8 mouse cellular contexts compared by ENCODE assay signal in genomic region chr2:148680775-148681291, GRCm38 (mm10). TPM values are rescaled to one million over a fixed set of nuclear protein-coding genes. Genes with fewer than 3 reads are reported as not detected.
DNase-seq lines count a peak whose midpoint lies in the region; ATAC-seq and TF ChIP-seq lines count a peak whose summit lies in the region.

TSS of gene Gzf1 (plus strand) at chr2:148681023.

- peak; percentile 99 for DNase-seq in ZHBTc4 (ENCODE audit: low read depth, low spot score)
- peak; percentile 100 for DNase-seq in gastrocnemius, adult 2 months
- DNase-seq in hindbrain, postnatal 0 days (ENCODE audit: low spot score), result peak; percentile 100
- DNase-seq in left cerebral cortex, adult 2 months (ENCODE audit: extremely low spot score in 1 of 2, low spot score in 2 of 2), result peak; percentile 99
- peak; percentile 98 to 99 for DNase-seq in right cerebral cortex, adult 2 months (ENCODE audit: low spot score in 2 of 2)
- peak; percentile 99 for DNase-seq in urinary bladder, postnatal 14 days (ENCODE audit: low spot score)

- H3K4me3 ChIP-seq in gastrocnemius, adult 2 months, result peak within 1 kb of the TSS; percentile 90
- H3K4me3 ChIP-seq in hindbrain, postnatal 0 days (ENCODE audit: low read length), result peak within 1 kb of the TSS; percentile 75
- H3K4me3 ChIP-seq in left cerebral cortex, adult 2 months, result peak within 1 kb of the TSS; percentile 87

- H3K27ac ChIP-seq in gastrocnemius, adult 2 months, result peak within 1 kb of the TSS; percentile 99
- peak within 1 kb of the TSS; percentile 81 for H3K27ac ChIP-seq in hindbrain, postnatal 0 days
- peak within 1 kb of the TSS; percentile 97 for H3K27ac ChIP-seq in left cerebral cortex, adult 2 months

- WGBS in hindbrain, postnatal 0 days, result under 1% methylated on average over 39 of the region's 39 CpGs

- TF ChIP-seq CTCF in gastrocnemius, adult 2 months (IDR thresholded peaks at IDR 0.05), result no peak
- TF ChIP-seq CTCF in hindbrain, postnatal 0 days (IDR thresholded peaks at IDR 0.05; ENCODE audit: low read depth), result peak; percentile 51
- TF ChIP-seq CTCF in left cerebral cortex, adult 2 months (IDR thresholded peaks at IDR 0.05), result peak; percentile 8

- no peaks in the 10 kb centered on the region for H3K9me3 ChIP-seq in hindbrain, postnatal 0 days (ENCODE audit: low read length)

- H3K27me3 ChIP-seq in hindbrain, postnatal 0 days (ENCODE audit: insufficient read depth, low read length), result no peaks in the 10 kb centered on the region

- H3K9ac ChIP-seq in hindbrain, postnatal 0 days (replicated peaks; ENCODE audit: low read length), result peak within 1 kb of the TSS; percentile 74

- intact Hi-C loops in gastrocnemius, adult 2 months (cut with DNase I), result loop anchor here (5.0 kb wide), 2 partner anchors 51 to 71 kb away; partner anchors contain the start of genes Cstl1 and Napb
- intact Hi-C loops in left cerebral cortex, adult 2 months (cut with DNase I), result loop anchor here (2.0 kb wide), 1 partner anchor 52 kb away; the partner anchor contains the start of gene Napb

- peaks cover 16% of the 10 kb centered on the region for H3K4me1 ChIP-seq in hindbrain, postnatal 0 days (ENCODE audit: insufficient read depth, low read length)

- peaks cover 24% of the 10 kb centered on the region for H3K36me3 ChIP-seq in hindbrain, postnatal 0 days (ENCODE audit: insufficient read depth, low read length)

- ATAC-seq in common myeloid progenitor, adult 5-6 weeks (replicated peaks; ENCODE audit: low read depth, poor library complexity, severe bottlenecking), result peak; percentile 83
- ATAC-seq in hindbrain, postnatal 0 days, result peak; percentile 95
- peak; percentile 83 for ATAC-seq in megakaryocyte, adult 5-6 weeks (ENCODE audit: poor library complexity, severe bottlenecking)

- peak within 1 kb of the TSS; percentile 93 for H3K4me2 ChIP-seq in hindbrain, postnatal 0 days (ENCODE audit: low read depth, low read length)

RNA-seq across cellular contexts. Expression of gene Gzf1, which starts in this region (rescaled TPM):
- total RNA-seq in common myeloid progenitor, adult 5-6 weeks (2017), result 14.1 and 20.6 TPM in 2 replicates
- total RNA-seq in gastrocnemius, adult 2 months (2021), result 10 to 100 TPM; 18.9 to 26.3 TPM
- 21.4 and 24.1 TPM in 2 replicates for total RNA-seq in hindbrain, postnatal 0 days (2014; rRNA removed)
- 15.5 and 17.3 TPM in 2 replicates for polyA plus RNA-seq in hindbrain, postnatal 0 days (2015; fragmentation: Nextera tagmentation; extraction: Ambion mirVana)
- total RNA-seq in left cerebral cortex, adult 2 months (2021), result 10 to 100 TPM; 29.0 to 30.0 TPM
- 10.7 and 14.5 TPM in 2 replicates for total RNA-seq in megakaryocyte, adult 5-6 weeks (2015)
- 14.4 and 15.0 TPM in 2 replicates for total RNA-seq in megakaryocyte, adult 5-6 weeks (2017)

Comparison
In these comparisons a context has a peak if more than half of its experiments do, and no peak if none do; other contexts are left out.
1. Peak in every context shown above with its lines: DNase-seq, ATAC-seq, H3K4me3 ChIP-seq and H3K27ac ChIP-seq.